Mouse (Mus musculus): ENCODE results near the gene Rpl38. TPM values are rescaled to one million over a fixed set of nuclear protein-coding genes. Genes with fewer than 3 reads are reported as not detected.
A peak's percentile ranks its signal among the peaks of the same experiment; 100 is the strongest.

Rpl38 gene
- polyA plus RNA-seq, 1 experiment: 1,513 TPM

GRCm38 (mm10) chr11:114675341-114675825, 7.1 kb downstream of the Rpl38 start, which contains the start of gene Ttyh2:
Ttyh2 (plus strand) TSS chr11:114675431.
- peak within 1 kb of the TSS; percentile 88 for H3K4me3 ChIP-seq (ENCODE audit: insufficient read depth, low read length)
- H3K27ac ChIP-seq (ENCODE audit: insufficient read depth, low read length): peak within 1 kb of the TSS; percentile 66
- TF ChIP-seq CTCF (IDR thresholded peaks at IDR 0.05; ENCODE audit: borderline replicate concordance, insufficient read depth, low read length) (no peak), POLR2A (IDR thresholded peaks at IDR 0.05; ENCODE audit: low read depth, low read length) (peak; percentile 98)
- H3K4me1 ChIP-seq (ENCODE audit: control insufficient read depth, insufficient read depth, low read length): peaks cover 10% of the 10 kb centered on the region

- H3K4me1 ChIP-seq (ENCODE audit: control insufficient read depth, insufficient read depth, low read length): peaks cover 5% of the 10 kb centered on the region
- TF ChIP-seq POLR2A (IDR thresholded peaks at IDR 0.05; ENCODE audit: low read depth, low read length): no peak
- no peak for TF ChIP-seq CTCF (IDR thresholded peaks at IDR 0.05; ENCODE audit: borderline replicate concordance, insufficient read depth, low read length)
- peak overlapping the region; percentile 88 for H3K4me3 ChIP-seq (ENCODE audit: insufficient read depth, low read length)
- H3K27ac ChIP-seq (ENCODE audit: insufficient read depth, low read length): peak overlapping the region; percentile 66
Observed at GRCm38 (mm10) chr11:114675826-114676401, 7.6 kb downstream of the Rpl38 start.

GRCm38 (mm10) chr11:114676431-114676830, 8.1 kb downstream of the Rpl38 start:
- Histone ChIP-seq H3K27ac (ENCODE audit: insufficient read depth, low read length) (peak overlapping the region; percentile 66), H3K4me3 (ENCODE audit: insufficient read depth, low read length) (peak overlapping the region; percentile 88), H3K4me1 (ENCODE audit: control insufficient read depth, insufficient read depth, low read length) (peaks cover 3% of the 10 kb centered on the region; the same call in 1 of the 2 replicates)
- TF ChIP-seq CTCF (IDR thresholded peaks at IDR 0.05; ENCODE audit: borderline replicate concordance, insufficient read depth, low read length) (no peak), POLR2A (IDR thresholded peaks at IDR 0.05; ENCODE audit: low read depth, low read length) (no peak)

GRCm38 (mm10) chr11:114676896-114677530, 8.7 kb downstream of the Rpl38 start:
- Histone ChIP-seq H3K4me3 (ENCODE audit: insufficient read depth, low read length) (peak overlapping the region; percentile 88), H3K4me1 (ENCODE audit: control insufficient read depth, insufficient read depth, low read length) (peaks cover 3% of the 10 kb centered on the region; the same call in 1 of the 2 replicates), H3K27ac (ENCODE audit: insufficient read depth, low read length) (no peak overlapping the region)
- TF ChIP-seq POLR2A (IDR thresholded peaks at IDR 0.05; ENCODE audit: low read depth, low read length): no peak
- TF ChIP-seq CTCF (IDR thresholded peaks at IDR 0.05; ENCODE audit: borderline replicate concordance, insufficient read depth, low read length): no peak

GRCm38 (mm10) chr11:114679582-114679981, 11.3 kb downstream of the Rpl38 start:
- no peak for TF ChIP-seq CTCF (IDR thresholded peaks at IDR 0.05; ENCODE audit: borderline replicate concordance, insufficient read depth, low read length)
- no peak overlapping the region for H3K27ac ChIP-seq (ENCODE audit: insufficient read depth, low read length)
- H3K4me1 ChIP-seq (ENCODE audit: control insufficient read depth, insufficient read depth, low read length): peaks cover 3% of the 10 kb centered on the region
- H3K4me3 ChIP-seq (ENCODE audit: insufficient read depth, low read length): no peak overlapping the region

GRCm38 (mm10) chr11:114680291-114680690, 12.0 kb downstream of the Rpl38 start:
- TF ChIP-seq CTCF (IDR thresholded peaks at IDR 0.05; ENCODE audit: borderline replicate concordance, insufficient read depth, low read length): no peak
- no peak for TF ChIP-seq POLR2A (IDR thresholded peaks at IDR 0.05; ENCODE audit: low read depth, low read length)
- peaks cover 7% of the 10 kb centered on the region; the same call in 1 of the 2 replicates for H3K4me1 ChIP-seq (ENCODE audit: control insufficient read depth, insufficient read depth, low read length)
- H3K27ac ChIP-seq (ENCODE audit: insufficient read depth, low read length): no peak overlapping the region
- H3K4me3 ChIP-seq (ENCODE audit: insufficient read depth, low read length): no peak overlapping the region

- peaks cover 7% of the 10 kb centered on the region; the same call in 1 of the 2 replicates for H3K4me1 ChIP-seq (ENCODE audit: control insufficient read depth, insufficient read depth, low read length)
- TF ChIP-seq CTCF (IDR thresholded peaks at IDR 0.05; ENCODE audit: borderline replicate concordance, insufficient read depth, low read length) (no peak), POLR2A (IDR thresholded peaks at IDR 0.05; ENCODE audit: low read depth, low read length) (no peak)
- H3K27ac ChIP-seq (ENCODE audit: insufficient read depth, low read length): no peak overlapping the region
- no peak overlapping the region for H3K4me3 ChIP-seq (ENCODE audit: insufficient read depth, low read length)
Observed at GRCm38 (mm10) chr11:114681054-114681453, 12.7 kb downstream of the Rpl38 start.

- Histone ChIP-seq H3K4me1 (ENCODE audit: control insufficient read depth, insufficient read depth, low read length) (peaks cover 9% of the 10 kb centered on the region; the same call in 1 of the 2 replicates), H3K27ac (ENCODE audit: insufficient read depth, low read length) (no peak overlapping the region), H3K4me3 (ENCODE audit: insufficient read depth, low read length) (no peak overlapping the region)
- TF ChIP-seq CTCF (IDR thresholded peaks at IDR 0.05; ENCODE audit: borderline replicate concordance, insufficient read depth, low read length): no peak
- no peak for TF ChIP-seq POLR2A (IDR thresholded peaks at IDR 0.05; ENCODE audit: low read depth, low read length)
Observed at GRCm38 (mm10) chr11:114682321-114682900, 14.1 kb downstream of the Rpl38 start.

- Histone ChIP-seq H3K27ac (ENCODE audit: insufficient read depth, low read length) (no peak overlapping the region), H3K4me3 (ENCODE audit: insufficient read depth, low read length) (no peak overlapping the region), H3K4me1 (ENCODE audit: control insufficient read depth, insufficient read depth, low read length) (peaks cover 13% of the 10 kb centered on the region)
- TF ChIP-seq POLR2A (IDR thresholded peaks at IDR 0.05; ENCODE audit: low read depth, low read length) (no peak), CTCF (IDR thresholded peaks at IDR 0.05; ENCODE audit: borderline replicate concordance, insufficient read depth, low read length) (no peak)
Observed at GRCm38 (mm10) chr11:114683029-114683721, 14.9 kb downstream of the Rpl38 start.

Measured in embryonic fibroblast, embryonic 13.5 days (primary cell).